Mouse (Mus musculus) small intestine, adult 2 months (tissue): ENCODE data around the gene Slc9a5.

Source experiments
- CTCF ChIP-seq: fragments of 200-500 bp; IDR thresholded peaks from 2 replicates; pipeline ENCODE4 v1.5.1; 2012; ENCODE audit warnings: low read depth, mild to moderate bottlenecking, control low read depth, inconsistent platforms, low read length, moderate library complexity, mixed read lengths; ENCODE audit not compliant: insufficient replicate concordance, insufficient read length; ENCODE audit errors: extremely low read depth
- POLR2A ChIP-seq: fragments of 200-500 bp; IDR thresholded peaks from 2 replicates; pipeline ENCODE4 v1.6.1; 2012; ENCODE audit warnings: low read depth, mild to moderate bottlenecking, control low read depth, inconsistent platforms, low read length, moderate library complexity

- TF ChIP-seq CTCF (no peak), POLR2A (no peak)
Measured at GRCm38 (mm10) chr8:105303874-105304273, 44.8 kb upstream of the Slc9a5 start.
